Mouse (Mus musculus): ENCODE measurements around the gene 2510002D24Rik. TPM values are rescaled to one million over a fixed set of nuclear protein-coding genes. Genes with fewer than 3 reads are reported as not detected.

2510002D24Rik gene
- polyA plus RNA-seq, 1 experiment from 2014 or later = 40.5 TPM

Other genes starting within 250 kb of the 2510002D24Rik start
- gene Tbx1, start 245.9 kb upstream of the 2510002D24Rik start, polyA plus RNA-seq (2014; fragmentation: Nextera tagmentation; extraction: Ambion mirVana) = 0.20 and 0.80 TPM in 2 replicates
- 3.4 and 4.5 TPM in 2 replicates for gene Gp1bb, start 214.2 kb upstream of the 2510002D24Rik start, polyA plus RNA-seq (2014; fragmentation: Nextera tagmentation; extraction: Ambion mirVana)
- 0.97 and 1.1 TPM in 2 replicates for gene Gm49601, start 210.2 kb upstream of the 2510002D24Rik start, polyA plus RNA-seq (2014; fragmentation: Nextera tagmentation; extraction: Ambion mirVana)
- gene Sept5, start 206.6 kb upstream of the 2510002D24Rik start, polyA plus RNA-seq (2014; fragmentation: Nextera tagmentation; extraction: Ambion mirVana) = 5.8 and 7.3 TPM in 2 replicates
- 19.5 and 22.7 TPM in 2 replicates for gene Cldn5, start 59.7 kb upstream of the 2510002D24Rik start, polyA plus RNA-seq (2014; fragmentation: Nextera tagmentation; extraction: Ambion mirVana)
- gene Ufd1, start 24.8 kb upstream of the 2510002D24Rik start, polyA plus RNA-seq (2014; fragmentation: Nextera tagmentation; extraction: Ambion mirVana) = 65.8 and 70.3 TPM in 2 replicates
- 34.1 and 35.7 TPM in 2 replicates for gene Cdc45, start 24.6 kb upstream of the 2510002D24Rik start, polyA plus RNA-seq (2014; fragmentation: Nextera tagmentation; extraction: Ambion mirVana)
- gene Gm28539, start within 50 bp of the 2510002D24Rik start, polyA plus RNA-seq (2014; fragmentation: Nextera tagmentation; extraction: Ambion mirVana) = not detected in 2 replicates
- 90.5 and 93.1 TPM in 2 replicates for gene Mrpl40, start 40.3 kb downstream of the 2510002D24Rik start, polyA plus RNA-seq (2014; fragmentation: Nextera tagmentation; extraction: Ambion mirVana)
- 10.9 and 13.0 TPM in 2 replicates for gene Hira, start 40.5 kb downstream of the 2510002D24Rik start, polyA plus RNA-seq (2014; fragmentation: Nextera tagmentation; extraction: Ambion mirVana)